Mouse (Mus musculus): ENCODE results near the gene Eif4g3.
"Not testable (repeated sequence)": the region's sequence is repeated elsewhere in the genome, so short reads cannot be mapped to it uniquely, and the experiment has no call there.

Gene Eif4g3

DNA sequence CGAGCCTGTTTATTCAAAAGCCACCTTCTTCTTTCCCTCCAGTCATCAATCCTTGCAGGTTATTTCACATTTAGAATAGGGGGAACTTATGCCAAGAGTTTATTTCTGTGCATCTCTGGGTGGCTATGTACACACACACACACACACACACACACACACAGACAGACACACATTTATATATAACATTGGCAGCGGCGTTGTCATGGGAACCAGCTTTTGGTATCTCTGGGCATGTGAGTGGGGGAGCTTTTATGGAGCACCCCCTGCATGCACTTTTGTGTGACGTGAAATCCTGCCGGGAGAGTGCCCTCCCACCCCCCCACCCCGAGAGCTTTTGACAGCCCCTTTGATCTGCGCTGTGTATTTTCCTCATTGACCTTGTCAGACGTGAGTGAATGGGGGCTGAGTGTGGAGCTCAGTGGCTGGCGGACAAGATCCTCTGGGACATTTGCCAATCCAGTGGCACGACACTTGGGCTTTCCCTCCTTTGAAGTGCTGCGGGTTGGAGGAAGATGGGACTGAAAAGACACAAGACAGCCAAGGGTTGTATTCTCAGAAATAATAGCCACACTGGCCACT, 13.7 kb upstream of the Eif4g3 start:
- in situ Hi-C loops (cut with MboI; ENCODE audit: low pct_unique_long_range_greater_than_20kb in 1 of 2, low sequenced_read_pairs in 2 of 2, unreplicated experiment in 1 of 2) = not testable (repeated sequence)

DNA sequence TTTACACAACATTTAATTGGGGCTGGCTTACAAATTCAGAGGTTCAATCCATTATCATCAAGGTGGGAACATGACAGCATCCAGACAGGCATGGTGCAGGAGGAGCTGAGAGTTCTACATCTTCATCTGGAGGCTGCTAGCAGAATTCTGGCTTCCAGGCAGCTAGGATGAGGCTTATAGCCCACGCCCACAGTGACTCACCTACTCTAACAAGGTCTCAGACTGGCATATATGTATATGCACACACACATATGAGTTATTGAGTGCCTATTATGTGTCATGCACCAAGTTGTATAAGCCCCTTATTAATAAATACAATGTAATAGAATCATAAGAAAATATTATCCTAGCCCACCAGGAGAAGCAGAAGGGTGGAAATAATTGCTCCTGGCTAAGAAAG, 10.0 kb upstream of the Eif4g3 start:
- in situ Hi-C loops (cut with MboI; ENCODE audit: low pct_unique_long_range_greater_than_20kb in 1 of 2, low sequenced_read_pairs in 2 of 2, unreplicated experiment in 1 of 2) = no loop called here

DNA sequence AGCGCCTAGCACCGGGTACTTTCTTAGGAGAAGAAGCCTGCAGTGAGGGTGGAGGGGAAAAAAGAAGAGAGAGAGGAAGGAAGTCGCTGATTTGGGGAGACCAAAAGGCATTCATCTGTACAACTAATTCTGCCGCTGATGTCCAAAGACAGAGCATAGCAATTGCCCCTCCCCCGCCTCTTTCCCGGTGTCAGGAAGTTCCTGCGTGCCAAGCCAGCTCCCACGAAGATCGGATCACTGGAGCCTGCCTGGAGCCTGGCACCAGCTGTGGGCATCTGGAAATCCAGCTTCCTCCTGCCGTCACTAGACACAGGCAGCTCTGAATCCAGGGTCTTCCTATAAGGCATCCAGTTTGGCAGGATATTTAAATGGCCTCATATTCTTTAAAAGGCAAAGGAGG, 8.6 kb upstream of the Eif4g3 start:
- in situ Hi-C loops (cut with MboI; ENCODE audit: low pct_unique_long_range_greater_than_20kb in 1 of 2, low sequenced_read_pairs in 2 of 2, unreplicated experiment in 1 of 2) = no loop called here

DNA sequence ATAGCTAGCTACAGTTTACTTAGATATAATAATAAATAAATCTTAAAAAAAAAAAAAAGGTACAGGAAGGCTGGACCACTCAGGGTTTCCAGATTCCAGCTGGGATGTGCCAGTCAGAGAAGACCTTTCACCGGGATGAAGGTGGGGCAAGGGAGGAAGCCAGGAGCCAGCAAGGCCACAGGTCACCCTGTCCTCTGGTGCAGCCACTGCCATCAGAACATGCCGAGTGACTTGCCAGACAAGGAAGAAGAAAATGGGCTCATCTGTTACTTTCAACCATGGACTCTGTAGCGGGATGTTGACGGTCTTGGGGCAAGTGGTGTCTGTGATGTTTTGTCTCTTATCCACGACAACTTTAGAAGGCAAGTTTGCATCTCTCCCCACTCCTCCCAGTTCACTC, 8.1 kb upstream of the Eif4g3 start:
- in situ Hi-C loops (cut with MboI; ENCODE audit: low pct_unique_long_range_greater_than_20kb in 1 of 2, low sequenced_read_pairs in 2 of 2, unreplicated experiment in 1 of 2) = no loop called here

DNA sequence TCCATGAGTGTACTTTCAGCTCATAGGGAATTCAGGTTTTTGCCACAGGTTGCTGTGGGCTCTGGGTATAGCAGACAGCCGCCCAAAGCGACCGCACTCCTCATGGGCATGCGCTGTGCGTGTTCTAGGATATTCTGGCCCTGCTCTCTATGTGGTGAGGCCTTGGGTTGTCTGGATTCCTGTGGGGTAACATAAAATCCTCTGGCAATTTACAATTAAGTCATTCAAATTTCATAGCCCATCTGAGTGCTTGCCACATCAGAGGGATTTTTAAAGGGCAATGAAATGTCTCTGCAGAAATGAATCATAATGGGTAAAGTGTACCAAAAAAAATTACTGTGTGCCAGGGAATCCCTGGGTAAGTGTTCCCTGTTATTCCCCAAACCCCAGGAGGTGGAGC, 3.4 kb upstream of the Eif4g3 start:
- in situ Hi-C loops (cut with MboI; ENCODE audit: low pct_unique_long_range_greater_than_20kb in 1 of 2, low sequenced_read_pairs in 2 of 2, unreplicated experiment in 1 of 2) = no loop called here

DNA sequence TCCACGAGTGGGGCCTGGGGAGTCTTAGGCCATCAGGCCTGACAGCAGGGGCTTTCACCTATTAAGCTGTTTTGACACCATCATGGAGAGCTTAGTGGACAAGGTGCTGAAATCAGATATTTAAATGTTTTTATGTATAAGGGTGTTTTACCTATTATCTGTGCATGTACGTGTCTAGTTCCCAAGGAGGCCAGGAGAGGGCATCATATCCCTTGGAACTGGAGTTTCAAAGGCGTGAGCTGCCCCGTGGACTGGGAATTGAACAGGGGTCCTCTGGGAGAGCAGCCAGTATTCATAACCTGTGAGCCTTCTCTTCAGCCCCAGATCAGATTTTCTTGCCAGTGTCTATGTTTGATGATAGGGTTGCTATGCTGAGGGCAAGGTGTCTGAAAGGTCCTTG, 2.4 kb upstream of the Eif4g3 start:
- in situ Hi-C loops (cut with MboI; ENCODE audit: low pct_unique_long_range_greater_than_20kb in 1 of 2, low sequenced_read_pairs in 2 of 2, unreplicated experiment in 1 of 2) = no loop called here

DNA sequence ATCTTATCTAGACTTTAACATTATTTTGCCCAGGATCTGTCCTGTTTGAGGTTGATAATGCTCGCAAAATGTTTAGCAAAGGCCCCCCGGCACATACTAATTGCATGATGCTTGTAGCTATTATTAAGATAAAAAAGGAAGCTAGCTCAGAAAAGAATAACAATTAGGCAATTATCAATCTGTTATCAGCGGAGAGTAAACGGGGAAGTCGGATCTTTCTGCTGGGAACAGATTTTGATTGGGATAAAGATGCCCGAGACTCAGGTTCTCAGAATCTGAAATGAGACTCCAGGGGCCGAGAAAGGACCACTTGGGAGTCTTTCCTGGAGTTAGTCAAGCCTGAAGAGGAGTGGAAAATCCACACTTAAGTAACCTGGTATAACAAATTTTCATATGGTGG, 1.6 kb upstream of the Eif4g3 start:
- in situ Hi-C loops (cut with MboI; ENCODE audit: low pct_unique_long_range_greater_than_20kb in 1 of 2, low sequenced_read_pairs in 2 of 2, unreplicated experiment in 1 of 2) = no loop called here

DNA sequence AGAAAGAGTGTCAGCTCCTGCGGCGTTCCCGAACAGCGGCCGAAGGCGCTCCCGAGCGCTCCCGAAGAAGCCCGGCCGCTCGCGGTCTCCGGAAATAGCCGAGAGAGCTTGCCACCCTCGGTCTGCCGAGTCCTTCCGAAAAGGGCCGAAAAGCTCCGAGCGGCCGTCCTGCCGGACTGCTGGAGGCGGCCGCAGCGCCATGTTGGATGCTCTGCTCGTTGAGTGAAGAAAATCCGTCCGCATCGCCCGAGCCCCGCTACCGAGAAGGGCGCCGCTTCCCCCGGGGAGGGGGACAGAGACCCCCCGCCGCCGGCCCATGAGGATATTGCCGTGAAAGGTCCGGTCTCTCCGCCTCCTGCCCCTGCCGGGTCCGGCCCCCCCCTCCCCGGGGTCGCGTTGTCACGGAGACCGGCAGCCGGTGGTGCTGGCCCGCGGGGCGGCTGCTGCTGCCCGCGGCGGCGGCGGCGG, 503 bp downstream of the Eif4g3 start:
- in situ Hi-C loops (cut with MboI; ENCODE audit: low pct_unique_long_range_greater_than_20kb in 1 of 2, low sequenced_read_pairs in 2 of 2, unreplicated experiment in 1 of 2) = no loop called here

DNA sequence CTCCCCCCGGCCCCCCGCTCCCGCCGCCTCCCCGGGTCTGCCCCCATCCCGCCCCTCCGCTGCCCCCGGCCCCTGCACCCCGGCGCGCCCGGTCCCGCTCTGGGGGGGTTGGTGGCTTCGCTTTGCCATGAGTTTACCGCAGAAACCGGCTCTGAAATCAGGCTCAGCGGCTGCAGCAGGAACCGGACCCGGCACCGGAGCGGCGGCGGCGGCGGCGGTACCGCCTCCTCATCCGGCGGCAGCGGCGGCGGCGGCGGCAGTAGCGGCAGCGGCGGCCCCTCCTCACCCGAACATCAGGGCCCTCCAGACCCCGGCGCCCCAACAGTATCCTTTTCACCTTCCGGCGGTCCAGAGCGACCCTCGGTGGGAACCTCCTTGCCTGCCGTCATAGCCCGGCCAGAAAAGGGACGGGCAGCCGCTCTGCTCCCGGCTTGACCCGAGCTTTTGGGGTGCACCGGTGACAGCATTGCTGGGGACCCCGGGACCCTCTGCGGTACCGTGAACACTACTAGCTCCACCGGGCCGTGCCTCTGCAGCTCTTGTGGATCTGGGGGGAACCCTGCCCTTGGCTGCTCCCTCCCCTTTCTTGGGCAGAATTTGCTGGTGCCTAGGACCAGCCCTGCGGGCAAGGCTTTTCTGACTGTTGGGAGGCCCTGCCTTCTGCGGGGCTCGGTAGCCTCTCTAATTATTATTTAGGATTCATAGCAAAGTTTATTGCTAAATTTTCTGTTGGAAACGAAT, 1.2 kb downstream of the Eif4g3 start:
- in situ Hi-C loops (cut with MboI; ENCODE audit: low pct_unique_long_range_greater_than_20kb in 1 of 2, low sequenced_read_pairs in 2 of 2, unreplicated experiment in 1 of 2) = no loop called here

DNA sequence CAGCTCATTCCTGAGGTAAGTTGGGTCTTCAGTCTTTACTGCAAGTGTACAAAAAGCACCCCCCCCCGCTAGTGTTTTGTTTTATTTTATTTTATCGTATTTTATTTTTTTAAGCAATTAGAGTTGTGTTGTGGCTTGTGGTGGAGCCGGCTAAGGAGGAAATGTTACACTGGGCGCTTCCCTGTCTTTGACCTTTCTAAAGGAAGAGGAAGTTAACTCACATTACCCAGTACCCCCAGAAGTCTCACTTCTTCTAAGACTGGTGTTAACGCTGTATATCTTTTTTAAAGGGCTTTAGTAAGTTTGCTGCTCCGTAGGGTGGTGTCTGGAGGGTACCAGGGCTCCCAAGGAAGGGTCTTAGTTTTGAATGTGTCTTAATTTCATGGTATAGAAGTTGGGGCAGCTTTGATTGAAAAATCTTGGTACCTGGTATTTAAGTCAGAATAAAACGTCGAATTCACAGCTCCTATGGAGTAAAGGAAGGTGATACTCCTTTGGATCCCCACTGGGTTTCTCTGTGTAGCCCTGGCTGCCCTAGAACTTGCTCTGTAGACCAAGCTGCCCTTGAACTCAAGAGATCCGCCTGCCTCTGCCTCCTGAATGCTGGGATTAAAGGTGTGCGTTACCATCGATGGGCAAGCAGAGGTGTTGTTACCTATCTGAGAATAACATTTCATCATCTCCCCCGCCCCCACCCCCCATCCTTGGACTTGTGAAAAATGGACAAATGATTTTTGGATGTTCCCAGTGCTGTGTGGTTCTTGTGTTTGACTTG, 1.9 kb downstream of the Eif4g3 start:
- in situ Hi-C loops (cut with MboI; ENCODE audit: low pct_unique_long_range_greater_than_20kb in 1 of 2, low sequenced_read_pairs in 2 of 2, unreplicated experiment in 1 of 2) = no loop called here

DNA sequence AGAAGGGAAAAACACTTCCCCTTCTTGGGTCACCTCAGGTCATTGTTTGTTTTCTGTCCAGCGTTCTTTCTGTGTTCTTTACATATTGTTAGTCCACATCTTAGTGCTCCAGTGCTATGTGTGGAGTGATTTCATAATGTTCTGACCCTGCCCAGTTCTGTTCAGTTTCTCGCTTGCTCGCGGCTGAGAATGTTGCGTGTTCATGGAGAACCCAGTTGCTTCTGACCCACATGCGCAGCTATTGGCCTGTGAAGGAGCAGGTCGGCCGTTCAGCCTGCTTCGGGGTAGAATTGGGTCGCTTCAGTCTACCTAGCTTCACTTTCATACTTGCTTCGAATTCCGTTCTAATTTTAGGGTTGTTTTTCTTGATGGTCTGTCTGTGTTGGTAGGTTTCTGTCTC, 2.6 kb downstream of the Eif4g3 start:
- in situ Hi-C loops (cut with MboI; ENCODE audit: low pct_unique_long_range_greater_than_20kb in 1 of 2, low sequenced_read_pairs in 2 of 2, unreplicated experiment in 1 of 2) = no loop called here

DNA sequence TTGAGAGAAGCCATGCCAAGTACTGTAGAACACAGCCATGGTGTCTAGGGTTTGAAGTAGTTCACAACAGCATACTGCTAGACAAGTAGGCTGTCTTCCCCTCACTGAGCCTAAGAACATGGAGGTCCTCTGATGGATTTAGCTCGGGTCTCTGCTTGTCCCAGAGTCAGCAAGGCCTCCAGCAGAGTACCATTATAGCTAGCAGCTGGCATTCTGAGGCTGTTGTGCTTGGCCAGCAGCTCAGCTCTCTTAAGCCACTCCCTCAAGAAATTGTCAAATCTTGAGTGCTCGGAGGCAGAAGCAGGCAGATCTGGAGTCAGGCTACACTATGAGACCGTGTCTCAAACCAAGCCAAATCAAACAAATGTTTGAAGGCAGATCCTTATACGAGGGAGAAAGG, 5.4 kb downstream of the Eif4g3 start:
- in situ Hi-C loops (cut with MboI; ENCODE audit: low pct_unique_long_range_greater_than_20kb in 1 of 2, low sequenced_read_pairs in 2 of 2, unreplicated experiment in 1 of 2) = no loop called here

DNA sequence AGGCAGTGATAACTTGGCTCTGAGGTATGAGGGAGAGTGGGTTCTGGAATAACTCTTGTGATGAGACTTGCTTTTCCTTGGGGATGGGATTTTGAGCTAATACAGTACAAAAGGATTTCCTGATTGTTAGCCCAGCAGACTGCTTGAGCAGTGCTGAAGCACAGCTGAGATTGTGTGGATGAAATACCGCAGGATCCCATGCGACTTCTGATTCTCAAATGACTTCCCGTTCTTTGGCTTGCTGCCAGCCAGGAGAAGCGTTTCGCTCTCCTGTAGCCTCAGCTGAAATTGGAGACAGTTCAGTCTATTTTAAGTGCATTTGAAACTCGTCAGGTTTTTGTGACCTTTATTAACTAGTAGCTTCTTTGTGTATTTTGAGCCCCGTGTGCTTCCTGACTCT, 7.9 kb downstream of the Eif4g3 start:
- in situ Hi-C loops (cut with MboI; ENCODE audit: low pct_unique_long_range_greater_than_20kb in 1 of 2, low sequenced_read_pairs in 2 of 2, unreplicated experiment in 1 of 2) = loop anchor here in 1 of 2 experiments (10.0 kb wide), 1 partner anchor 54 kb away; no protein-coding TSS in a partner anchor

DNA sequence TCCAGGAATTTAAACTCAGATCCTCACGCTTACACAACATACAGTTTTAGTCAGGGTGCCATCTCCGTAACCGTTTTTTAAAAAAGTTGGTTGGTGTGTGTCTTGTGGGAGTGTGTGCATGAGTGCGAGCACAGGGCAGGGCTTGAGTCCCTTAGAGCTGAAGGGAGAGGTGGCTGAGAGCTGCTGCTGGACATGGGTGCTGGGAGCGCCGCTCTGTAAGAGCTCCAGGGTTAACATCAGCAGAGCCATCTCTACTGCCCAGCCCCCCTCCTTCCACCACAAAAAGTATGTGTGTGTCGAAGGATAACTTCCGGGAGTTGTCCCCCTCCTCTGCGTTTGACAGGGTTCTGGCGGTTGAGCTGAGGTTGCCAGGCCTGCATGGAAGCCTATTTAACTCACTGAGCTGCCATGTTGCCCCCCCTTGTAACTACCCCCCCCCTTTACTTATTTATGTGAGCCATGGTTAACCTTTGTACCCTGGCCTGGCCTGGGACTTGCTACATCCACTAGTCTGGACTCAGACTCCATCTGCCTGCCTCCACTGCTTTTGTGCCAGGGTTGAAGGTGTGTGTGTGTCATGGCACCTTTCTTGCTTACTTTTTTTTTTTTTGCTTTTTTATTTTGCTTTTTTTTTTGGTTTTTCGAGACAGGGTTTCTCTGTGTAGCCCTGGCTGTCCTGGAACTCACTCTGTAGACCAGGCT, 11.2 kb downstream of the Eif4g3 start:
- in situ Hi-C loops (cut with MboI; ENCODE audit: low pct_unique_long_range_greater_than_20kb in 1 of 2, low sequenced_read_pairs in 2 of 2, unreplicated experiment in 1 of 2) = loop anchor here in 1 of 2 experiments (10.0 kb wide), 1 partner anchor 51 kb away; no protein-coding TSS in a partner anchor

DNA sequence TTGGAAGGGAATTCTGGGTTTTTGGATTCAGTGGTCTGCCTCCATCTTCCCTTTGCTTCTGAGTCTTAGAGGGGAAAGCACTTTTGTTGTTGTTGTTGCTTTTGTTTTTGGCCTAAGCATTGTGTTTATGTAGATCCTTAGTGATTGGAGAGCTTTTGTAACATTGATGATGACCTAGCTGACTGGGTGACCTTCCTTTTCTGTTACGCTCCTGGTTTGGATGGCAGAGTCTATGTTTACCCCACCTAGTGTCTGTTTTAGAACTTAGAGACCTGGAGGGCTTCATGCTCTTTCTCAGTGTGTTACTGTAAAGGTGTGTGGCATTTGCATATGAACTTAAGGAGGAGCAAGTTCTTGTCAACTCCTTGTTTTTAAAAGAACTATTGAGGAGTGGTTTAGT, 13.0 kb downstream of the Eif4g3 start:
- in situ Hi-C loops (cut with MboI; ENCODE audit: low pct_unique_long_range_greater_than_20kb in 1 of 2, low sequenced_read_pairs in 2 of 2, unreplicated experiment in 1 of 2) = loop anchor here in 1 of 2 experiments (10.0 kb wide), 1 partner anchor 49 kb away; no protein-coding TSS in a partner anchor

DNA sequence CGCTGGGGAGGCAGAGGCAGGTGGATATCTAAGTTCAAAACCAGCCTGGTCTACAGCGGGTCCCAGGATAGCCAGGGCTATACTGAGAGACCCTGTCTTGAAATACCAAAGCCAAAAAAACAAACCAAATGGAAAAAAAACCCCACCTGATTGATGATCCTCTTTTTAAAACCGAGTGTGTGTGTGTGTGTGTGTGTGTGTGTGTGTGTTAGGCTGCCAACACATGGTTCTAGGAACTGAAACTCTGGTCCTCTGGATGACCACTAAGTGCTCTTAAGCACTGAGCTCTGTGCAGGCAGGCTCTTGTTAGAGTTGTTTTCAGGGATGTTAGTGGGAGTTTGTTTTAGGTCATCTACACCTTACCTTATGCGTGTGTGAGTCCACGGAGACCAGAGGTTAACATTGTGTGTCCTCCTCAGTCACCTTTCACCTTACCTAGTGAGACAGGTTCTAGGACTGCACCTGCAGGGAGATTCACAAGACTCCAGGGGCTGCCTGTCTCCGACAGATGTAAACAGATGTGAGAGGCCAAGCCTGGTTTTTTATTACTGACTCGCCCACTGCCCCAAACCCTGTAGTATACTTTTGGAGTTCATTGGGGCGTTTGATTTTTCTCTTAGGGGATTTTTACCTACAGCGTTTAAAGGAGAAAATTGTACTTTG, 14.3 kb downstream of the Eif4g3 start:
- in situ Hi-C loops (cut with MboI; ENCODE audit: low pct_unique_long_range_greater_than_20kb in 1 of 2, low sequenced_read_pairs in 2 of 2, unreplicated experiment in 1 of 2) = loop anchor here in 1 of 2 experiments (10.0 kb wide), 1 partner anchor 48 kb away; no protein-coding TSS in a partner anchor

DNA sequence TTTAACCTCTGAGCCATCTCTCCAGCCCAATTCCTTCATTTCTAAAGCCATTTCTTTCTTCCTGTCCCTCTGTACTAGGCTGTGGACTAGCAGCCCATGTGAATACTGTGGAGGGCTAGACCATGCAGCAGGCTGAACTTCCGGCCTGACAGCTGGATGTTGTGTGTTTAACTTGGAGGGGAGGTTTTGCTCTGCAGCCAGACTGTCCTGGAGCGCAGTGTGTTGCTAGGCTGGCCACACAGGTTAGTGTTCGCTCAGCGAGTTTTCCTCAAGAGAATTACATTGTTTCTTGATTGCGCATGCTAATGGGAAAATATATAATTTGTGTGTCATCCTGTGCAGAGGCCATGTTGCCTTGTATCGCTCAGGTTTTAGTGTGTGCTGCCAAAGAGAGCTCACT, 15.8 kb downstream of the Eif4g3 start:
- in situ Hi-C loops (cut with MboI; ENCODE audit: low pct_unique_long_range_greater_than_20kb in 1 of 2, low sequenced_read_pairs in 2 of 2, unreplicated experiment in 1 of 2) = loop anchor here in 1 of 2 experiments (10.0 kb wide), 1 partner anchor 46 kb away; no protein-coding TSS in a partner anchor

Measured in mouse embryonic stem cell (cell line).